Mouse (Mus musculus): Measurements from ENCODE around the gene 1700080E11Rik. TPM values are rescaled to one million over a fixed set of nuclear protein-coding genes. Genes with fewer than 3 reads are reported as not detected.

1700080E11Rik gene
- polyA plus RNA-seq (2014; fragmentation: Nextera tagmentation; extraction: Ambion mirVana): not detected in 2 replicates

DNA sequence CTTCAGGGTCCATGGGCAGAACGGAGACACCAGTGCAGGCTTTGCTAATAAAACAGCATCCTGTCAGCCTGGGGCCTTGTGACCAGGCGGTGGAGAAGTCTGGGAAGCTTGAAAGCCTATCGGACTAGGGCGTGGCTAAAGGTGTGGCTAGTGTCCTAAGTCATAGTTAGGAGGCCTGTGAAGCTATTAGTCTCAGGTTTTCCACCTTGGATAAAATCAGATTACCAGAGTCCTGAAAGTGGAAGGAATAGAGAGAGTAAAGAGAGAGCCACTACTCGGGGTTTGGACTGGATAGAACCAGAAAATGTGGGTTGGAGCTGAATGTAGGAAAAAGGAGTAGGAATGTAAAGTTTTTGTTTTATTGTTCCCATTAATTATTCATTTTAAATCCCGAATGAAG lies at the start of gene 1700080E11Rik:
TSS of gene 1700080E11Rik (minus strand) at position 101 of the 400 bp plus-strand sequence.
- H3K9ac ChIP-seq (ENCODE audit: low read depth, low read length): no peak within 1 kb of the TSS
- no peaks in the 10 kb centered on the region for H3K4me1 ChIP-seq (ENCODE audit: control insufficient read depth, insufficient read depth, low read length)
- H3K9me3 ChIP-seq (replicated peaks; ENCODE audit: control insufficient read depth, low read length): no peaks in the 10 kb centered on the region
- H3K27me3 ChIP-seq (ENCODE audit: control insufficient read depth, insufficient read depth, low read length): no peaks in the 10 kb centered on the region
- H3K4me2 ChIP-seq: no peak within 1 kb of the TSS
- ATAC-seq (replicated peaks; ENCODE audit: insufficient number of reproducible peaks, low FRiP score, low TSS enrichment): no peak
- H3K4me3 ChIP-seq (ENCODE audit: low read depth, low read length): no peak within 1 kb of the TSS
- no peaks in the 10 kb centered on the region for H3K36me3 ChIP-seq (ENCODE audit: control insufficient read depth, insufficient read depth, low read length)
- no peak within 1 kb of the TSS for H3K27ac ChIP-seq (ENCODE audit: low read depth, low read length)
- WGBS (ENCODE audit: insufficient replicate concordance): 75% methylated on average over 6 of the region's 6 CpGs

DNA sequence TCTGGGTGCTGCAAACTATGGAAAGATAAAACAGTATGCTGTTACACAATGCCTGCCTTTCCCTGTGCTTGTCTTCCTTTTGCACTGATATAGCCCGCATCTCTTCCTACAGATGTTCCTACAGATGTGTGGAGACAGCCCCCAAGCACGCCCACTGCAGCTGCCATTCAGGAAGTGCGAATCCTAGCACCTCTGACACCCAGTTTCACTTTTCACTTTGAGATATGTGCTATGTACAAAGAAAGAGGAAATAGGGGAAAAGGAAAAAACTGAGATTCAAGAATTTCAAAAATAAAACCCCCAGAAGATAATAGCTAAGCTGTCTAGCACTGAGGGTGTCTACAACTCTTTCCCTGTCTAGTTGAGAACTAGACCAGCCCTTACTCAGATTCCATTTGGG lies 41.8 kb upstream of the 1700080E11Rik start:
- no peak overlapping the region for H3K4me2 ChIP-seq
- H3K4me1 ChIP-seq (ENCODE audit: control insufficient read depth, insufficient read depth, low read length): no peaks in the 10 kb centered on the region
- no peak overlapping the region for H3K4me3 ChIP-seq (ENCODE audit: low read depth, low read length)
- no peaks in the 10 kb centered on the region for H3K36me3 ChIP-seq (ENCODE audit: control insufficient read depth, insufficient read depth, low read length)
- H3K27ac ChIP-seq (ENCODE audit: low read depth, low read length): no peak overlapping the region
- no peak overlapping the region for H3K9ac ChIP-seq (ENCODE audit: low read depth, low read length)
- H3K9me3 ChIP-seq (replicated peaks; ENCODE audit: control insufficient read depth, low read length): no peaks in the 10 kb centered on the region
- ATAC-seq (replicated peaks; ENCODE audit: insufficient number of reproducible peaks, low FRiP score, low TSS enrichment): no peak
- H3K27me3 ChIP-seq (ENCODE audit: control insufficient read depth, insufficient read depth, low read length): no peaks in the 10 kb centered on the region
- WGBS (ENCODE audit: insufficient replicate concordance): 76% methylated on average over 3 of the region's 3 CpGs

DNA sequence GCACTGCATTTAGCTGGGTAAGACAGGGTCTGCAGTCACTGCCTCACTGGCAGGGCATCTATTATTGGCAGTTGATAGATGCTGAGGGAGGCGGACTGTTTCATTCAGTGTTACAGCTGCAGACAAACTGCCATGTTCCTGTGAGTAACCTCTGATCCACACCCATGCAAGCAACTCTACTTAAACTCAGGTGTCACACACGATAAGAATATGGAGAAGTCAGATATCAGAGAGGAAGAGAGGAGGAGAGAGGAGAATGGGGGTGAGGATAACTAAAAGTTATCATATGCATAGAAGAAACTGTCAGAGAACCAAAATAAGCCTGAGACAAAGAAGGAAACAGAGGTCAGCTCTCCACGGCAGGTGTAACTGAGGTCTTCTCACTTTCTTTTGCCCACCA lies 37.5 kb upstream of the 1700080E11Rik start:
- H3K9ac ChIP-seq (ENCODE audit: low read depth, low read length): no peak overlapping the region

DNA sequence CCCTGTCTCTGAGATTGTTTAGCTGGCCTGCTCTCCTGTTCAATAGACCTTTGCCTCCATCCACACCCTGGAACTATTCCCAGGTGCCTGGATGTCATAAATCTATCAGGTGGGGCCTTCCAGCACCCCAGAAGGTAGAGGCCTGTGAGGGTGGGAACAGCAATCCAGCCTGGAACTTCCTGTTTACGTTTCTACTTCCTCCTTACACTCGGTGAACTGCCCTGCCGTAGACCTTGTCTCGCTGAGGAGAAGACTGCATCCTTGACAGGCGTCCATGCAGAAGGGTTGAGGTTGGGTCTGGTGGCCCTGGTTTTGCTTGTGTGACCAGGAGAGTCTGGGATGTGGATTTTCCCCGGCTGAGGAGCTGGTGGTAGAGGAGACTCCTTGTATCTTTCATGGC lies 5.7 kb downstream of the 1700080E11Rik start:
- ATAC-seq (replicated peaks; ENCODE audit: insufficient number of reproducible peaks, low FRiP score, low TSS enrichment): no peak
- H3K9ac ChIP-seq (ENCODE audit: low read depth, low read length): no peak overlapping the region
- H3K27me3 ChIP-seq (ENCODE audit: control insufficient read depth, insufficient read depth, low read length): no peaks in the 10 kb centered on the region
- WGBS (ENCODE audit: insufficient replicate concordance): 60% methylated on average over 6 of the region's 6 CpGs
- no peaks in the 10 kb centered on the region for H3K4me1 ChIP-seq (ENCODE audit: control insufficient read depth, insufficient read depth, low read length)
- no peak overlapping the region for H3K27ac ChIP-seq (ENCODE audit: low read depth, low read length)
- H3K9me3 ChIP-seq (replicated peaks; ENCODE audit: control insufficient read depth, low read length): no peaks in the 10 kb centered on the region
- no peak overlapping the region for H3K4me2 ChIP-seq
- H3K4me3 ChIP-seq (ENCODE audit: low read depth, low read length): no peak overlapping the region
- H3K36me3 ChIP-seq (ENCODE audit: control insufficient read depth, insufficient read depth, low read length): no peaks in the 10 kb centered on the region

More for the DNA sequence above, 37.5 kb upstream of the 1700080E11Rik start:
- Histone ChIP-seq H3K27ac (ENCODE audit: low read depth, low read length) (no peak overlapping the region), H3K36me3 (ENCODE audit: control insufficient read depth, insufficient read depth, low read length) (no peaks in the 10 kb centered on the region), H3K4me1 (ENCODE audit: control insufficient read depth, insufficient read depth, low read length) (no peaks in the 10 kb centered on the region), H3K4me2 (no peak overlapping the region), H3K4me3 (ENCODE audit: low read depth, low read length) (no peak overlapping the region), H3K9me3 (replicated peaks; ENCODE audit: control insufficient read depth, low read length) (no peaks in the 10 kb centered on the region), H3K27me3 (ENCODE audit: control insufficient read depth, insufficient read depth, low read length) (no peaks in the 10 kb centered on the region)
- no peak for ATAC-seq (replicated peaks; ENCODE audit: insufficient number of reproducible peaks, low FRiP score, low TSS enrichment)
- WGBS (ENCODE audit: insufficient replicate concordance): 69% methylated on average over 3 of the region's 3 CpGs

DNA sequence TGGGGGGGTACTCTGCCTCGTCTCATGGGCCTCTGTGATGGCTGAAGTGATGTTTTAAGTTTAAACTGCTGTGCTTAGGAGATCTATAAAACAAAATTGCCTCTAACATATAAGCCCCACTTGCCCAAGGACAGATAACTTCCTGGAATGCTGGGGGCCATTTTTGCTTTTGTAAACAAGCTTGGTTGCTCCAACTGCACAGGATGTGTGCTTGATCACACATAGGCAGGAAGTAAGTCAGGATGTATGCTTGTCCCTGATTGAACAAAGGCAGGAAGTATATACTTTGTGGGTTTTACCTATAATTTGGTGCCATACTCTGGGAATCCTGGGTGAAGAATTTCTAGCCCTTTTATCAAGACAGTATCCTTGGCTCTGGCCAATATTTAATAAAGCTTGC lies 8.5 kb downstream of the 1700080E11Rik start:
- no peak overlapping the region for H3K27ac ChIP-seq (ENCODE audit: low read depth, low read length)
- no peaks in the 10 kb centered on the region for H3K9me3 ChIP-seq (replicated peaks; ENCODE audit: control insufficient read depth, low read length)
- no peak overlapping the region for H3K4me2 ChIP-seq
- no peak overlapping the region for H3K4me3 ChIP-seq (ENCODE audit: low read depth, low read length)
- no peaks in the 10 kb centered on the region for H3K36me3 ChIP-seq (ENCODE audit: control insufficient read depth, insufficient read depth, low read length)
- no peak overlapping the region for H3K9ac ChIP-seq (ENCODE audit: low read depth, low read length)
- 36% methylated on average over 1 of the region's 1 CpGs for WGBS (ENCODE audit: insufficient replicate concordance)
- no peaks in the 10 kb centered on the region for H3K4me1 ChIP-seq (ENCODE audit: control insufficient read depth, insufficient read depth, low read length)
- H3K27me3 ChIP-seq (ENCODE audit: control insufficient read depth, insufficient read depth, low read length): no peaks in the 10 kb centered on the region
- ATAC-seq (replicated peaks; ENCODE audit: insufficient number of reproducible peaks, low FRiP score, low TSS enrichment): no peak

DNA sequence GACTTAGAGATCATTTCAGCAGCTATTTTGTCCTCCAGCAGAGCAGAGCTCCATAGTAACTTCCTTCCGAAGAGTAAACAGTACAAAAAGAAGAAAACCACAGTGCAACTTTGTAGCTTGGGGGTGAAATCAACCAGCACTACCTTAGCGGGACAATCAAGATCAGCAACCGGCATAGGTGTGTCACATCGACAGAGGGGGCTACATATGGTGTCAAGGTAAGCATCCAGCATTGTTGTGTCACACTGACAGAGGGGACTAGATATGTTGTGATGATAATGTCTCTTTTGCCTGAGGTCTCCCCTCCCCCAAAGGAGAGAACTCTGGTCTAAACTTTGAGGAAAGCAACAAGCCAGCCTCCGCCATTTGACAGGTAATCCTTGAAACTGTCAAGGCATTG lies 10.4 kb downstream of the 1700080E11Rik start:
- no peak overlapping the region for H3K4me2 ChIP-seq
- no peak overlapping the region for H3K4me3 ChIP-seq (ENCODE audit: low read depth, low read length)
- H3K9ac ChIP-seq (ENCODE audit: low read depth, low read length): no peak overlapping the region
- no peak for ATAC-seq (replicated peaks; ENCODE audit: insufficient number of reproducible peaks, low FRiP score, low TSS enrichment)
- H3K9me3 ChIP-seq (replicated peaks; ENCODE audit: control insufficient read depth, low read length): no peaks in the 10 kb centered on the region
- WGBS (ENCODE audit: insufficient replicate concordance): 77% methylated on average over 5 of the region's 5 CpGs
- no peak overlapping the region for H3K27ac ChIP-seq (ENCODE audit: low read depth, low read length)
- 0 out of 2 replicates have a peak, but pooled peaks cover 4% of the 10 kb centered on the region for H3K4me1 ChIP-seq (ENCODE audit: control insufficient read depth, insufficient read depth, low read length)
- H3K36me3 ChIP-seq (ENCODE audit: control insufficient read depth, insufficient read depth, low read length): no peaks in the 10 kb centered on the region
- H3K27me3 ChIP-seq (ENCODE audit: control insufficient read depth, insufficient read depth, low read length): no peaks in the 10 kb centered on the region

DNA sequence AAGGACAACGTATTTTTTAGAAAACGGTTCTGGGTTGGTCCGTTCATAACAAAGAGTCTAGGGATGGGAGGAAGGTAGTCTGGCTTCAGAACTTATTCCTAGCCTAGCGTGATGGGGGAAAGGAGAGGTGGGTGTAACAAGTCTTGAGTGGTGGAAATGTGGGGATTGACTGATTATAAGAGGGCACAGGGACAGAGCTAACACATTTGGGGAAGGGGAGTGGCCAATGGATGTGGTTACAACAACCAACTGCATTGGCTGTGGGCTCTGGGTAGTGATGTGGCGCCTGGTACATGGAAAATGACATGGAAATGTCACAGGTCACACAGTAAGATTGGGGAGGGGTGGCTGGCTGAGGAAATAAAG lies 12.9 kb downstream of the 1700080E11Rik start:
- Histone ChIP-seq H3K9ac (ENCODE audit: low read depth, low read length) (no peak overlapping the region), H3K9me3 (replicated peaks; ENCODE audit: control insufficient read depth, low read length) (no peaks in the 10 kb centered on the region), H3K4me2 (peak overlapping the region; percentile 95), H3K27ac (ENCODE audit: low read depth, low read length) (no peak overlapping the region), H3K36me3 (ENCODE audit: control insufficient read depth, insufficient read depth, low read length) (no peaks in the 10 kb centered on the region), H3K4me3 (ENCODE audit: low read depth, low read length) (peak overlapping the region; percentile 74), H3K27me3 (ENCODE audit: control insufficient read depth, insufficient read depth, low read length) (no peaks in the 10 kb centered on the region), H3K4me1 (ENCODE audit: control insufficient read depth, insufficient read depth, low read length) (0 out of 2 replicates have a peak, but pooled peaks cover 4% of the 10 kb centered on the region)
- ATAC-seq (replicated peaks; ENCODE audit: insufficient number of reproducible peaks, low FRiP score, low TSS enrichment): peak; percentile 6; the same call in 1 of the 2 replicates
- 26% methylated on average over 5 of the region's 5 CpGs for WGBS (ENCODE audit: insufficient replicate concordance)

DNA sequence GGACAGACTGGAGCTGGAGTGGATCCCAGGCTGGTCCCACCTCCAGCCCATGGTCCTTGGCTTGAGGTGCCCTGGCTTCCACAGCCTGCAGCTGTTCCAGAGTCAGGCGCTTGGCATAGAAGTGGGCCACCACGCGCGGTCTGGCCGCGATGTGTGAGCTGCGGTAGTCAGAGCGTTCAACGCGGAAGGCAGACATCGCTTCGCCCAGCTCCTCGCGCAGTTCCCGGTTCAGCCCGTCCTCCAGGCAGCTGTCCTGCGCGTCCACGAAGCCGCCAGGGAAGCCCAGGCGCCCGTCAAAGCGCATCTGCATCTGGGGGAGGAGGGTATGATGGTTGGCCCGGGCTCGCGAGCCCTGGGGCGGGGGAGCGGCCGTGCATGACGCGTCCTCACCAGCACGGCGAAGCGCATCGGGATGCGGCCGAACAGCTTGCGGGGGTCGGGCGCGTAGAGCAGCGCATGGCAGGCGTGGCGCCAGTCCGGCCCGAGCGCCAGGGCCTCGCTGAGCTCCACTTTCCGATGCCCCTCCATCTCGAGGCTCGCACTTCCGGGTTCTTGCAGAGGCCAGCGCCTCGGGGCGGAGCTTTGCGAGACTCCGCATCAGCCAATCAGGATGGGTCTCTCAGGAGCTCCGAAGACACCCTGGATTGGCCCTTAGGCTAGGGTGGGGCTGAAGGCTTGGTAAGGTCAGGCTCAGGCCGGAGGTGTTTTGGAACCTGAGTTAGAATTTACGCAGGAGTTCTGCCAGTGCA lies 13.5 kb downstream of the 1700080E11Rik start, which contains the start of gene Nudt16:
TSS of gene Nudt16 (minus strand) at position 572 of the 749 bp plus-strand sequence.
- peak within 1 kb of the TSS; percentile 3; the same call in 1 of the 2 replicates for H3K27ac ChIP-seq (ENCODE audit: low read depth, low read length)
- peak within 1 kb of the TSS; percentile 95 for H3K4me2 ChIP-seq
- WGBS (ENCODE audit: insufficient replicate concordance): under 1% methylated on average over 59 of the region's 60 CpGs
- H3K36me3 ChIP-seq (ENCODE audit: control insufficient read depth, insufficient read depth, low read length): no peaks in the 10 kb centered on the region
- H3K9ac ChIP-seq (ENCODE audit: low read depth, low read length): peak within 1 kb of the TSS; percentile 82
- H3K27me3 ChIP-seq (ENCODE audit: control insufficient read depth, insufficient read depth, low read length): no peaks in the 10 kb centered on the region
- ATAC-seq (replicated peaks; ENCODE audit: insufficient number of reproducible peaks, low FRiP score, low TSS enrichment): peak; percentile 99
- H3K4me1 ChIP-seq (ENCODE audit: control insufficient read depth, insufficient read depth, low read length): 0 out of 2 replicates have a peak, but pooled peaks cover 4% of the 10 kb centered on the region
- H3K9me3 ChIP-seq (replicated peaks; ENCODE audit: control insufficient read depth, low read length): no peaks in the 10 kb centered on the region
- H3K4me3 ChIP-seq (ENCODE audit: low read depth, low read length): peak within 1 kb of the TSS; percentile 74

DNA sequence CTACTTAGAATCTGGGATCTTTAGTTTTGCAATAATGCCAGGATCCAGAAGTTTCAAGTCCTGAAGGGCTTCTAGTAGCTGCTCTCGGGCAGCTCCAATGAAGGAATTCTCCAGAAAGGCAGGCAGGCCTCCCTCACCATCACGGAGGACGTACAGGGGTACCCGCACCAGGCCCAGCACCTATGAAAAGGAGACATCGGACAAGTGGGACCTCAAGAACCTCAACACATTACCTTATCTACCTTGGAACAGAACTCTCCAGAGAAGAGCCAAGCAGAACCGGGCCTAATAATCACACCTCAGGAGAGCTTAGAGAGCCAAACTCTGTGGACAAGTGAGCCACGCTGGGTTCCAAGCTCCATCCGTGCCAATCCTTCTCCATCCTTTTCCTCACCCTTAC lies 14.6 kb downstream of the 1700080E11Rik start:
- H3K4me2 ChIP-seq: no peak overlapping the region

More for the DNA sequence above, 14.6 kb downstream of the 1700080E11Rik start:
- no peak overlapping the region for H3K27ac ChIP-seq (ENCODE audit: low read depth, low read length)
- 0 out of 2 replicates have a peak, but pooled peaks cover 4% of the 10 kb centered on the region for H3K4me1 ChIP-seq (ENCODE audit: control insufficient read depth, insufficient read depth, low read length)
- no peak overlapping the region for H3K9ac ChIP-seq (ENCODE audit: low read depth, low read length)
- 87% methylated on average over 8 of the region's 8 CpGs for WGBS (ENCODE audit: insufficient replicate concordance)
- H3K27me3 ChIP-seq (ENCODE audit: control insufficient read depth, insufficient read depth, low read length): no peaks in the 10 kb centered on the region
- no peaks in the 10 kb centered on the region for H3K9me3 ChIP-seq (replicated peaks; ENCODE audit: control insufficient read depth, low read length)
- ATAC-seq (replicated peaks; ENCODE audit: insufficient number of reproducible peaks, low FRiP score, low TSS enrichment): no peak
- H3K4me3 ChIP-seq (ENCODE audit: low read depth, low read length): no peak overlapping the region
- no peaks in the 10 kb centered on the region for H3K36me3 ChIP-seq (ENCODE audit: control insufficient read depth, insufficient read depth, low read length)
